Mouse (Mus musculus): ENCODE measurements at regions not wholly inside any gene's neighbourhood (a gene's known extent, or its start where the extent isn't known, plus 50 kb on each side); places are given as distances from the start of the nearest gene placed in this dataset.

DNA sequence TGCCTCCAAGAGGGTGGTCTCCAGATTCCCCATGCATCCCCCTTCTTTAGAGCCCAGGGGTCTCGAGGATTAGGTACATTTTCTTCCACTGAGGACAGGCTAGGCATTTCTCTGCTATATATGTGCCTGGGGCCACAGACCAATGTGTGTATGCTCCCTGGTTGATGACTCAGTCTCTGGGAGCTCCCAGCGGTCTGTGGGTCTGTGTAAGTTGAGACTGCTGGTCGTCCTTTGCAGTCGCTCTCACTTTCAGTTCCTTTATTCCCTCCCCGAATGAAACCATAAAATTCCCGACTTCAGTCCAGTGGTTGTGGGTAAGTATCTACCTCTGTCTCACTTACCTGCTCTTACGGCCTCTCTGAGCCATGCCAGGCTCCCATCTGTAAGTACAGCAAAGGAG is 773.5 kb upstream of the Cdh12 start:
- no peak for TF ChIP-seq CTCF (IDR thresholded peaks at IDR 0.05)
- no peak for TF ChIP-seq EP300 (IDR thresholded peaks at IDR 0.05; ENCODE audit: insufficient read depth, low read depth, low read length)

Data from heart, adult 2 months (tissue).